Mouse (Mus musculus) left cerebral cortex, adult 18-20 months (tissue): ENCODE data around the gene Rgsl1. TPM values are rescaled to one million over a fixed set of nuclear protein-coding genes. Genes with fewer than 3 reads are reported as not detected.
A peak's percentile ranks its signal among the peaks of the same experiment; 100 is the strongest.

Experiments used
- DNase-seq, 2 experiments: peaks; one replicate each; pipeline ENCODE4 v3.0.0; 2021 to 2022; ENCODE audit warnings: low spot score in 2 of 2, mixed read lengths in 1 of 2
- total RNA-seq, 2 experiments: library from RNA; stranded (reverse); gene quantifications; 2 replicates each; pipeline ENCODE4 v1.2.3; 2021

The Rgsl1 gene
- total RNA-seq, 2 experiments from 2014 or later, result 1.7 to 1.9 TPM

GRCm38 (mm10) chr1:153741551-153742316 is 102.2 kb downstream of the Rgsl1 start:
- no peak for DNase-seq

- no peak for DNase-seq
These were observed 103.1 kb downstream of the Rgsl1 start for GRCm38 (mm10) chr1:153740775-153741400.

GRCm38 (mm10) chr1:153740145-153740544 is 103.8 kb downstream of the Rgsl1 start, which contains the start of gene Rgs16:
TSS of gene Rgs16 (plus strand) at chr1:153740349.
- peak; percentile 58 to 68 for DNase-seq

- DNase-seq, result no peak
These were observed 104.4 kb downstream of the Rgsl1 start for GRCm38 (mm10) chr1:153739437-153740015.

GRCm38 (mm10) chr1:153737101-153738085 is 106.5 kb downstream of the Rgsl1 start:
- DNase-seq, result no peak

- DNase-seq, result no peak
These were observed 107.8 kb downstream of the Rgsl1 start for GRCm38 (mm10) chr1:153736096-153736495.

GRCm38 (mm10) chr1:153734866-153735265 is 109.1 kb downstream of the Rgsl1 start:
- DNase-seq, result no peak

GRCm38 (mm10) chr1:153733181-153733580 is 110.8 kb downstream of the Rgsl1 start:
- DNase-seq, result no peak

GRCm38 (mm10) chr1:153730671-153731070 is 113.3 kb downstream of the Rgsl1 start:
- DNase-seq, result no peak

GRCm38 (mm10) chr1:153729806-153730205 is 114.1 kb downstream of the Rgsl1 start:
- DNase-seq, result no peak

Other genes with a start within 250 kb of the Rgsl1 start
- gene Rgs8, start 191.1 kb downstream of the Rgsl1 start, total RNA-seq, result 10 to 100 TPM; 60.4 to 61.1 TPM
- gene Rgs16, start 103.8 kb downstream of the Rgsl1 start, total RNA-seq, result 10 to 100 TPM; 10.3 to 12.6 TPM
- 10 to 100 TPM; 11.7 to 13.4 TPM for gene Rnasel, start 94.7 kb downstream of the Rgsl1 start, total RNA-seq
- not detected for gene Teddm1b, start 30.2 kb upstream of the Rgsl1 start, total RNA-seq
- not detected for gene Teddm1a, start 47.6 kb upstream of the Rgsl1 start, total RNA-seq
- gene Glul, start 55.8 kb upstream of the Rgsl1 start, total RNA-seq, result 1,000 to 10,000 TPM; 1,798 to 1,811 TPM
- gene Teddm2, start 56.1 kb upstream of the Rgsl1 start, total RNA-seq, result 1 to 10 TPM; 3.3 to 3.4 TPM